Mouse (Mus musculus): ENCODE data around the gene Alx3.

DNA sequence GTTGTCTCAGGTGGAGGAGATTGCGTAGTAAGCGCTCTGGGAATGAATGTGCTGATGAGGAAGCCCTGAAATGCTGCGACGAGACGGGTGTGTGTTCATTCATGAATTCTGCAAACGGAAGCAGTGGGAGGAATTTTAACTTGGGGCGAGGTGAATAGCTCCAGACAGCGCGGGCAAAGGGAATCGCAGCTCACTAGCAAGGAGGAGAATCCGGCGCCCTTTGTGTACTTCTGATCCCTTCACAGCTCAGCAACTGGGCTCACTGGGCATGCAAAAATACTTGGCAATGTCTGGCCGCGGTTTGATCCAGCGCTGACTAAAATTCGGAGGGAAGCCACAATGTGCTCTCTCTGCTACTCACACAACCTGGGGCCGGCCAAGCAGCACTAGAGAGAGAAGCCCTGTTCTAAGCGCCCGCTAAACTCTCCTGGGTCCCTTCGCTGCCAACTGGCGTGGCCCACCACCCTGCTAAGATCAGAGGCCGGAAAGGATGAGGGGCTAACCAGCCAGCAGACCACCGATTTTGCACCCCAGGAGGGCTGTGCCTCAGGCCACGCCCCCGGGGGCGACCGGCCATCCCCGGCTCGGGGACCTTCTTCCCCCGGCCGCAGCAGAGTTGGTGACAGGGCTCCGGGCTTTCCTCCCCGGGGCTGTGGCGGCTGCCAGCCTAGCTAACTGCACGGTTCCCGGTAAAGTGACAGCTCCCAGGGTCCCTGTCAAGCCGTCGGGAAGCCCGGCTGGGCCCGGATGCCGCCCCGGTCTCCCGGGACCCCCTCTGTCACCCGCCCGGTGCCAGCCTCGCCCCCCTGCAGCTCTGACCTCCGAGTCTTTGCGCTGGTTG lies 36.1 kb downstream of the Alx3 start, which contains the start of gene Gm10961:
- TF ChIP-seq POLR2A (IDR thresholded peaks at IDR 0.05; ENCODE audit: borderline replicate concordance, low read depth, low read length) (no peak), CTCF (IDR thresholded peaks at IDR 0.05; ENCODE audit: low read depth, low read length) (no peak)
